Mouse (Mus musculus) lung, embryonic 16.5 days (tissue): ENCODE data around the gene Marc1. TPM values are rescaled to one million over a fixed set of nuclear protein-coding genes. Genes with fewer than 3 reads are reported as not detected.
A peak's percentile ranks its signal among the peaks of the same experiment; 100 is the strongest.

Experiments
- ATAC-seq: fragments of 200-750 bp; cut with Nextera tagmentation; 2 replicates; pipeline ENCODE4 v1.8.0; 2017; ENCODE audit warnings: low read depth, mild to moderate bottlenecking, moderate library complexity
- H3K27ac ChIP-seq: fragments of 300-500 bp; sonication (generic); 2 replicates; pipeline ENCODE4 v1.5.1; 2014; ENCODE audit warnings: mild to moderate bottlenecking, control low read depth, low read length
- H3K27me3 ChIP-seq: fragments of 300-500 bp; sonication (generic); 2 replicates; pipeline ENCODE4 v1.6.1; 2014; ENCODE audit warnings: low read depth, low read length, mixed read lengths; ENCODE audit not compliant: control insufficient read depth, insufficient read depth
- H3K36me3 ChIP-seq: fragments of 300-500 bp; sonication (generic); 2 replicates; pipeline ENCODE4 v1.6.1; 2014; ENCODE audit warnings: low read length; ENCODE audit not compliant: control insufficient read depth, insufficient read depth
- H3K4me1 ChIP-seq: fragments of 300-500 bp; sonication (generic); replicated peaks from 2 replicates; pipeline ENCODE4 v1.6.1; 2014; ENCODE audit warnings: low read length, mixed read lengths; ENCODE audit not compliant: control insufficient read depth, insufficient read depth
- H3K4me2 ChIP-seq: fragments of 300-500 bp; sonication (generic); 2 replicates; pipeline ENCODE4 v1.6.1; 2014; ENCODE audit warnings: low read depth, low read length, control low read depth
- H3K4me3 ChIP-seq: fragments of 300-500 bp; sonication (generic); 2 replicates; pipeline ENCODE4 v1.5.1; 2014; ENCODE audit warnings: mild to moderate bottlenecking, low read length, control low read depth
- H3K9ac ChIP-seq: fragments of 300-500 bp; sonication (generic); 2 replicates; pipeline ENCODE4 v1.6.1; 2014; ENCODE audit warnings: low read length, control low read depth
- H3K9me3 ChIP-seq: fragments of 300-500 bp; sonication (generic); 2 replicates; pipeline ENCODE4 v1.6.1; 2016; ENCODE audit warnings: low read length; ENCODE audit not compliant: control insufficient read depth
- WGBS: fragments of 180-500 bp; shearing (Covaris S2); extraction: QIAGEN DNeasy Blood & Tissue Kit; methylation state at CpG from one replicate; pipeline ENCODE4 v1.1.7; 2014; 5-methylcytosine and 5-hydroxymethylcytosine counted together
- polyA plus RNA-seq: library from polyadenylated mRNA; unstranded; fragments of >200 nt; fragmentation: Nextera tagmentation; extraction: Ambion mirVana; gene quantifications from 2 replicates; pipeline ENCODE4 v1.2.1, GENCODE M21; 2015

Marc1 gene
- polyA plus RNA-seq, 1 experiment from 2014 or later, result 0.15 TPM

- WGBS, result 32% methylated on average over 3 of the region's 3 CpGs
- Histone ChIP-seq H3K4me2 (peak overlapping the region; percentile 67; the same call in 1 of the 2 replicates), H3K4me3 (no peak overlapping the region)
Measured at GRCm38 (mm10) chr1:184846973-184847372, 35.9 kb upstream of the Marc1 start.

GRCm38 (mm10) chr1:184846092-184846750 lies 35.1 kb upstream of the Marc1 start, which contains the start of gene Marc2:
Marc2 (minus strand) TSS chr1:184846451.
- ATAC-seq, result peak; percentile 36
- Histone ChIP-seq H3K9ac (peak within 1 kb of the TSS; percentile 94), H3K4me2 (peak within 1 kb of the TSS; percentile 67), H3K36me3 (no peaks in the 10 kb centered on the region), H3K4me1 (peaks cover 15% of the 10 kb centered on the region), H3K4me3 (peak within 1 kb of the TSS; percentile 93), H3K9me3 (no peaks in the 10 kb centered on the region), H3K27me3 (peaks cover 2% of the 10 kb centered on the region; the same call in 1 of the 2 replicates), H3K27ac (peak within 1 kb of the TSS; percentile 91)
- 4% methylated on average over 18 of the region's 18 CpGs for WGBS

More at GRCm38 (mm10) chr1:184846973-184847372, 35.9 kb upstream of the Marc1 start:
- Histone ChIP-seq H3K9ac (no peak overlapping the region), H3K9me3 (no peaks in the 10 kb centered on the region), H3K4me1 (peaks cover 16% of the 10 kb centered on the region), H3K36me3 (no peaks in the 10 kb centered on the region), H3K27me3 (peaks cover 4% of the 10 kb centered on the region; the same call in 1 of the 2 replicates), H3K27ac (no peak overlapping the region)
- ATAC-seq, result no peak

GRCm38 (mm10) chr1:184845111-184846071 lies 34.3 kb upstream of the Marc1 start:
- peak; percentile 99 for ATAC-seq
- Histone ChIP-seq H3K4me3 (peak overlapping the region; percentile 93), H3K36me3 (peaks cover under 1% of the 10 kb centered on the region; the same call in 1 of the 2 replicates), H3K4me2 (peak overlapping the region; percentile 67), H3K9me3 (no peaks in the 10 kb centered on the region), H3K4me1 (peaks cover 15% of the 10 kb centered on the region), H3K27me3 (no peaks in the 10 kb centered on the region), H3K9ac (peak overlapping the region; percentile 94), H3K27ac (peak overlapping the region; percentile 91)
- WGBS, result under 1% methylated on average over 67 of the region's 67 CpGs

- 18% methylated on average over 15 of the region's 15 CpGs for WGBS
- Histone ChIP-seq H3K27me3 (no peaks in the 10 kb centered on the region), H3K36me3 (peaks cover 3% of the 10 kb centered on the region; the same call in 1 of the 2 replicates), H3K27ac (peak overlapping the region; percentile 91), H3K4me1 (peaks cover 15% of the 10 kb centered on the region), H3K9ac (peak overlapping the region; percentile 94), H3K4me2 (peak overlapping the region; percentile 67), H3K4me3 (peak overlapping the region; percentile 93), H3K9me3 (no peaks in the 10 kb centered on the region)
- ATAC-seq, result no peak
Measured at GRCm38 (mm10) chr1:184844326-184845066, 33.4 kb upstream of the Marc1 start.

- Histone ChIP-seq H3K4me2 (no peak overlapping the region), H3K9me3 (no peaks in the 10 kb centered on the region), H3K27me3 (no peaks in the 10 kb centered on the region), H3K9ac (no peak overlapping the region), H3K27ac (no peak overlapping the region), H3K4me1 (no peaks in the 10 kb centered on the region), H3K4me3 (no peak overlapping the region), H3K36me3 (peaks cover 14% of the 10 kb centered on the region)
- no peak for ATAC-seq
- 71% methylated on average over 4 of the region's 4 CpGs for WGBS
Measured at GRCm38 (mm10) chr1:184837649-184838048, 26.5 kb upstream of the Marc1 start.

GRCm38 (mm10) chr1:184836350-184836749 lies 25.2 kb upstream of the Marc1 start:
- Histone ChIP-seq H3K9me3 (no peaks in the 10 kb centered on the region), H3K36me3 (peaks cover 26% of the 10 kb centered on the region)

GRCm38 (mm10) chr1:184833499-184833898 lies 22.4 kb upstream of the Marc1 start:
- ATAC-seq, result no peak
- H3K36me3 ChIP-seq, result peaks cover 31% of the 10 kb centered on the region

More at GRCm38 (mm10) chr1:184836350-184836749, 25.2 kb upstream of the Marc1 start:
- no peaks in the 10 kb centered on the region for H3K4me1 ChIP-seq
- no peaks in the 10 kb centered on the region for H3K27me3 ChIP-seq
- no peak overlapping the region for H3K4me2 ChIP-seq
- H3K4me3 ChIP-seq, result no peak overlapping the region
- no peak for ATAC-seq
- WGBS, result 76% methylated on average over 5 of the region's 5 CpGs
- no peak overlapping the region for H3K9ac ChIP-seq
- H3K27ac ChIP-seq, result no peak overlapping the region

GRCm38 (mm10) chr1:184832211-184832610 lies 21.1 kb upstream of the Marc1 start:
- WGBS, result 82% methylated on average over 10 of the region's 10 CpGs
- H3K4me1 ChIP-seq, result no peaks in the 10 kb centered on the region
- no peak overlapping the region for H3K4me2 ChIP-seq
- no peaks in the 10 kb centered on the region for H3K27me3 ChIP-seq
- no peak overlapping the region for H3K27ac ChIP-seq
- no peak overlapping the region for H3K9ac ChIP-seq
- H3K36me3 ChIP-seq, result peaks cover 31% of the 10 kb centered on the region
- H3K9me3 ChIP-seq, result no peaks in the 10 kb centered on the region
- no peak overlapping the region for H3K4me3 ChIP-seq
- ATAC-seq, result no peak

More at GRCm38 (mm10) chr1:184833499-184833898, 22.4 kb upstream of the Marc1 start:
- Histone ChIP-seq H3K4me1 (no peaks in the 10 kb centered on the region), H3K27ac (no peak overlapping the region), H3K4me2 (no peak overlapping the region), H3K27me3 (no peaks in the 10 kb centered on the region), H3K4me3 (no peak overlapping the region), H3K9ac (no peak overlapping the region), H3K9me3 (no peaks in the 10 kb centered on the region)
- 84% methylated on average over 7 of the region's 7 CpGs for WGBS
